Comparison of ENCODE assay signal across 33 mouse cellular contexts in the genomic region with DNA sequence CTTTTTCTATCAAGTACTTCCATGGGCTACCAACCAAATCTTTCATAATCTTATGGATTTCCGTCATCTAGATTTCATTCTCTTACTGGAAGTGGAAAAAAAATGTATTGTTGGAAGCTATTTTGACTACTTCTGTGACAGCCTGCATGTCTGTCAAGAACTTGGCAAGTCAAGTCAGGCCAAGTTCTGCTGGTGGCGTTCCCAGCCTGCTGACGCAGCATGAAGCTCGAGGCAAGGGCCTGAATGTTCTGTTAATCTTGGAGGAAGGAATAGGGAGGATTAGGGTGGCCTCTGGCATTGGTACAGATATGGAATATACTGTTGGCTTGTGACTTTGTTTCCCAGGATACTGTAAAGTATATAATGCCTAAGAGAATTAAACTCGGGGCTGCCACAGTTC. TPM values are rescaled to one million over a fixed set of nuclear protein-coding genes. Genes with fewer than 3 reads are reported as not detected.
"Had no signal": no experiment of that assay in that cellular context is flagged by ENCODE, and none has a peak within 500 bp of the region (broad histone marks: within the 10 kb centered on the region; RNA-seq: fewer than 3 reads in every experiment).

No protein-coding gene starts in this region.

- H3K36me3 ChIP-seq: kidney, embryonic 15.5 days; liver, embryonic 13.5 days; midbrain, embryonic 10.5 days; midbrain, embryonic 13.5 days; neural tube, embryonic 13.5 days had no signal

- H3K4me3 ChIP-seq: kidney, embryonic 15.5 days; left cerebral cortex, adult 2 months; liver, embryonic 13.5 days; midbrain, embryonic 10.5 days; midbrain, embryonic 13.5 days; myocyte; neural tube, embryonic 13.5 days had no signal

- H3K27me3 ChIP-seq: kidney, embryonic 15.5 days; liver, embryonic 13.5 days; midbrain, embryonic 13.5 days; neural tube, embryonic 13.5 days had no signal

- H3K9ac ChIP-seq: kidney, embryonic 15.5 days; liver, embryonic 13.5 days; midbrain, embryonic 13.5 days; neural tube, embryonic 13.5 days had no signal

- ATAC-seq: midbrain, embryonic 13.5 days; midbrain, embryonic 16.5 days had no signal

- DNase-seq: kidney, adult 2 months; kidney, postnatal 10 days; kidney, postnatal 36 days; layer of hippocampus, postnatal 36 days; liver, embryonic 13.5 days; lung, adult 2 months; lung, postnatal 14 days; lung, postnatal 4 days; retina, postnatal 1 day; right cerebral cortex, postnatal 4 days; thymus, adult 2 months; thymus, postnatal 14 days had no signal

- H3K4me2 ChIP-seq: kidney, embryonic 15.5 days; liver, embryonic 13.5 days; midbrain, embryonic 13.5 days; neural tube, embryonic 13.5 days had no signal

- H3K4me1 ChIP-seq: kidney, embryonic 15.5 days; liver, embryonic 13.5 days; midbrain, embryonic 10.5 days; midbrain, embryonic 13.5 days; neural tube, embryonic 13.5 days had no signal

- H3K9me3 ChIP-seq: kidney, embryonic 15.5 days; liver, embryonic 13.5 days; midbrain, embryonic 13.5 days; neural tube, embryonic 13.5 days had no signal

- H3K27ac ChIP-seq: kidney, embryonic 15.5 days; left cerebral cortex, adult 2 months; liver, embryonic 13.5 days; midbrain, embryonic 10.5 days; midbrain, embryonic 13.5 days; neural tube, embryonic 13.5 days; stomach, postnatal 0 days had no signal

RNA-seq across cellular contexts. Expression of a gene that starts 39.8 kb away (rescaled TPM):
- total RNA-seq: layer of hippocampus, adult 8-10 months; layer of hippocampus, postnatal 10 days; layer of hippocampus, postnatal 36 days; left cerebral cortex, adult 2 months; left cerebral cortex, postnatal 10 days; left cerebral cortex, postnatal 36 days; liver, adult 2 months; megakaryocyte progenitor cell, adult 5-6 weeks; monocyte, adult 5-6 weeks; neutrophil, adult 5-6 weeks had no signal
- polyA plus RNA-seq: kidney, adult 2 months; kidney, embryonic 15.5 days; limb, embryonic 11.5 days; limb, embryonic 14.5 days; liver, adult 2 months; liver, embryonic 13.5 days; liver, embryonic 16.5 days; lung, adult 2 months; lung, embryonic 16.5 days; midbrain, embryonic 10.5 days; midbrain, embryonic 13.5 days; midbrain, embryonic 16.5 days; myocyte; neural tube, embryonic 13.5 days; stomach, embryonic 14.5 days; stomach, postnatal 0 days; thymus, adult 2 months had no signal

RNA-seq across cellular contexts. Expression of a gene that starts 56.3 kb away (rescaled TPM):
- total RNA-seq: layer of hippocampus, adult 8-10 months; layer of hippocampus, postnatal 10 days; layer of hippocampus, postnatal 36 days; left cerebral cortex, adult 2 months; left cerebral cortex, postnatal 10 days; left cerebral cortex, postnatal 36 days; liver, adult 2 months; megakaryocyte progenitor cell, adult 5-6 weeks; monocyte, adult 5-6 weeks; neutrophil, adult 5-6 weeks had no signal
- polyA plus RNA-seq: kidney, adult 2 months; kidney, embryonic 15.5 days; limb, embryonic 11.5 days; limb, embryonic 14.5 days; liver, adult 2 months; liver, embryonic 13.5 days; liver, embryonic 16.5 days; lung, adult 2 months; lung, embryonic 16.5 days; midbrain, embryonic 10.5 days; midbrain, embryonic 13.5 days; midbrain, embryonic 16.5 days; myocyte; neural tube, embryonic 13.5 days; stomach, embryonic 14.5 days; stomach, postnatal 0 days; thymus, adult 2 months had no signal

RNA-seq across cellular contexts. Expression of a gene that starts 58.8 kb away (rescaled TPM):
- total RNA-seq: layer of hippocampus, adult 8-10 months; layer of hippocampus, postnatal 10 days; layer of hippocampus, postnatal 36 days; left cerebral cortex, adult 2 months; left cerebral cortex, postnatal 10 days; left cerebral cortex, postnatal 36 days; liver, adult 2 months; megakaryocyte progenitor cell, adult 5-6 weeks; monocyte, adult 5-6 weeks; neutrophil, adult 5-6 weeks had no signal
- polyA plus RNA-seq: kidney, adult 2 months; kidney, embryonic 15.5 days; limb, embryonic 11.5 days; limb, embryonic 14.5 days; liver, adult 2 months; liver, embryonic 13.5 days; liver, embryonic 16.5 days; lung, adult 2 months; lung, embryonic 16.5 days; midbrain, embryonic 10.5 days; midbrain, embryonic 13.5 days; midbrain, embryonic 16.5 days; myocyte; neural tube, embryonic 13.5 days; stomach, embryonic 14.5 days; stomach, postnatal 0 days; thymus, adult 2 months had no signal
